Mouse (Mus musculus) hindlimb bud, embryonic 11.5 days (tissue): Measurements from ENCODE around the gene Rab40c.

Experiments
- DNase-seq: peaks from one replicate; pipeline ENCODE4 v3.0.0-alpha.2; 2012; ENCODE audit warnings: low read depth, low spot score; ENCODE audit errors: extremely low spot score

Gene Rab40c

GRCm38 (mm10) chr17:25907640-25908039, 11.9 kb downstream of the Rab40c start:
- no peak for DNase-seq

- DNase-seq: no peak
Observed at GRCm38 (mm10) chr17:25903061-25903460, 16.5 kb downstream of the Rab40c start.

DNA sequence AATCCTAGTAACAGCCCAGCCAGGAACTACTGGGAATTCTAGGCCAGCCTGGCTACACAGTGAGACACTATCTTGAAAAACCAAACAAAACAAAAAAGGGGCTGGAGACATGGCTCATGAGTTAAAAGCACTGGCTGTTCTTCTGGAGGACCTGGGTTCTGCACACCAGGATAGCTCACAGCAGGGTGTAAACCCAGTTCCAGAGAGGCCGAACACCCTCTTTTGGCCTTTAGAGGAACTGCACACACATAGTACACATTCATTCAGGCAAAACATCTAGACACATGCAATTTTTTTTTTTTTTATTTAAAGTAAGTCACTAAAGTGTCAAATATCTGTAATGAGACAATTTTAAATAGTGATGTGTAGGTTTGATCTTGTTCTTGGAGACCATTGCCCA, 19.3 kb downstream of the Rab40c start:
- DNase-seq: no peak

DNA sequence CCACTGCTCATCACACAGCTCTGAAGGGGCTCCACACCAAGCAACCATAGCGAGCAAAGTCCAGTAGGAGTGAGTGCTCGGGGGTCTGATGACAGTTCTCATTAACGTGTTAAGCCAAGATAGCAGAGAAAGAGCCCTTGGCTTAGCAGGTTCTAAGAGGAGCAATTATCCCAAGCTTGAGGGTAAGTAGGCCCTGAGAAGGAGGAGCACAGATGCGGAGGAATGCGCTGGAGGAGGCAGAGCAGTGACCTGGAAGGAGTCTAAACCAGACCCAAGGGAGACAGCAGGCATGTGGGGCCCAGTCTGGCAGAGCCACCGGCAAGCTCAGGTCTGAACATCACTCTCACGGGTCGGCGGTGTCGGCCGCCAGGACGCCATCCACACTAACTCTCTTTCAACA, 23.6 kb downstream of the Rab40c start:
- DNase-seq: no peak

DNA sequence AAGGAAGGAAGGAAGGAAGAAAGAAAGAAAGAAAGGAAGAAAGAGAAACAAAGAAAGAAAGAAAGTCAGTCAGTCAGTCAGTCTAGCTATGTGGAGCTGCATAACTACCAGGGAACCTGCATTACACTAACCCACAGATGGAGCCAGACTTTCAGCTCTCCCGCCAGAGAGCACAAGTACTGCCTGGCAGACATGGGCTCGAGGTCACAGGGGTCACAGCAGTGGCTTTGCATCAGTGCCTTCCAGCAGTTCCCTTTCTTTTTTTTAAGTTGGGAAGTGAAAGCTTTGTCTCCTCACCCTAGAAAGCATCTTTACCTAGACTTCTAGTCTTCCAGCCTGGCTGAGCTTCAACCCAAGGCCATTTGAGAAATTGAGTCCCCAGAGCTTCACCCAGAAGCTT, 24.1 kb downstream of the Rab40c start:
- no peak for DNase-seq

DNA sequence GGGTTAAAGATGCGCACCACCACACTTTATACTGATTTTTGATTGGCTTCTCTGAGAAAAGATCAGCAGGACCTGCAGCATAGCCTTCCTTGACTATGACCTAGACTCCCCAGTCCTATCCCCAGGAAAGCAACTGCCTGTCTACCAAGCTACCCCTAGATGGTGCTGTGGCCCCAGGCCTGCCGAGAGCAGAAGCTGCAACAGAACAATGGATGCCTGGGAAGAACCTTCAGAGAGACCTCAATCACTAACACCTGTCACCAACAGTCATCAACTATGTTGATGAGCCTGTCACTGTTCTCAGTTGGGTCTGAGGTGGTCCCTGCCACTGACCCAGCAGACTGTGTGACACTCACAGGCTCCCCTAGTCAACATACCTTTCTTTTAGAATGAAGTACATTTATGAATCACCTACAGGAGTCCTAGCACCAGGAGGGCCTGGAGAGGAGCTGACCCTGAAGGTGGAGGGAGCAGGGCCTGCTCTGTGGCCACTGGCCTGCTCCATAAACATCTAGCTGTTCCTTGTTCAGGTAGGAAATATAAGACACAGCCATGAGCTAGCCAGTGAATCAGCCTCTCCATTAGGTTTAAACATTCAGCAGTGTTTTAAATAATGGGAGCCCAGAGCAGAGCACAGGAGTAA, 25.4 kb downstream of the Rab40c start:
- DNase-seq: no peak

- DNase-seq: no peak
Observed at GRCm38 (mm10) chr17:25888837-25889236, 30.7 kb downstream of the Rab40c start.

DNA sequence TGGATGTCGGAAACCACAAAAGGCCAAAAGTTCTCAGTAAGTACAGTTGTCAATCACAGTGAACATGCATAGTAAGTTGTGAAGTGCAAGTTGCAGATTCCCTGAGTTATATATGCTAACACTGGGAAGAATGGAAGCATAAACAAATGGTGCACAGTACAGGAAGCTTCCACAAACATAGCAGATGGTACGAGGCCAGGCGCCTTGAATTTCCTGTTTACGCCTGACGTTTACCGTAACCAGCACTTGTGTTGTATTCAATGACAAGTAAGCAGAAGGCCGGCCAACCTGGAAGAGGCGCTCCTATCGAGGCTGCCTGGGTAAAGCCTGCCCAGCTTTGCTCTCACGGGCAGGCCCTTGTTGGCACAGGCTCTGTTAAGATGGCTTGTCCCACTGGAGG, 32.1 kb downstream of the Rab40c start:
- DNase-seq: no peak

GRCm38 (mm10) chr17:25886806-25887205, 32.7 kb downstream of the Rab40c start:
- no peak for DNase-seq

GRCm38 (mm10) chr17:25885636-25886035, 33.9 kb downstream of the Rab40c start:
- no peak for DNase-seq

DNA sequence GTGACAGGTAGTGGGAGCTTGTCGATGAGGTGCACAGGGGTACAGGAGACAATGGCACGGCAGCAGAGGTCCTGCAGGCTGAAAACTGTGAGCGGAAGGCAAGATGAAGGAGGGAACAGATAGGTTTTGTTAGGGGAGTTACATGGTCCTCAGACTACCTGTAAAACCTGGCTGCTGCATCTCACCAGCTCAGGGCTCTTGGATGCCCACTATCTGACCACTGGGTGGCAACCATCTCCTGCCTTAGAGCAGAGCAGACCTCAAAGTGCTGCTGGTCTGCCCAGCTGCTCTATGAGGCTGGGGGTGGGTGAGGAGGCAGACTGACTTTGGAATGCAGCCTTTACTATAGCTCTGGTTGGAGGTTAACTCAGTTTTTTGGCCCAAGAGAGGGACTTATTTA, 35.7 kb downstream of the Rab40c start:
- no peak for DNase-seq

DNA sequence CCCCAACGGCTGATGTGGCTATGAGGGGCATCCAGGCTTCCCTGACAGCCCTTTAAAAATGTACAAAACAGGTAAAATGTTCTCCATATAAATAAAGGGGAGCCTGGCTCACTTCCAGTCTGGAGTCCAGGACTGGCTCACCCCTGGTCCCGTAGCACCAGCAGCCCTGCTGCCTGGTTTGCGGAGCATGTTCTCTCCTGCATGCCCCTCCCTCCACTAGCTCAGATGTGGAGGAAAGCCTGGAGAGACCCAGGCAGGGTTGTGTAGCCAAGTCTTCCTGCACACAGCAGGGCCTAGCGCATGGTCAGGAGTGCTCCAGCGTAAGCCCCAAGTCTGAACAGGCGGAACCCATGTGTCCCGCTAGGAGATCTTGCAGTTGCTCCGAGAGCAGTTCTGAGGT, 36.3 kb downstream of the Rab40c start:
- DNase-seq: no peak

GRCm38 (mm10) chr17:25882306-25882705, 37.2 kb downstream of the Rab40c start:
- no peak for DNase-seq

DNA sequence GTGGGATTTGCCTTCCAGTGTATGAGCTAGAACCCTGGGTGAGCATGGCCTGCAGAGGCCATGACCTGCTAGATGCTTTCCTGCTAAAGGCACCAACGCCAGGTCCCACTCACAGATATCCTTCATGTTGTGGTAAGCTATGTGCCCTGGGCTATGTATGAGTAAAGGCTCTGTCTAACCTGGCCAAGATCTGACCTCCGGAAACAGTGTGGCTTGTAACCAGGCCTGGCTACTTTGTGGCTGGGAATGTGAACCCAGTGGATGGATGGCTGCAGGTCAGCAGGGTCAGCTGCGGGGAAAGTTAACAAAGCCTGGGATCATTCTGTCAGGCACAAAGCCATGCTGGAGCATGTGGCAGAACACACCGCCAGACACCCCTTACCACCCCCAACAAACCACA, 37.8 kb downstream of the Rab40c start:
- DNase-seq: no peak

- no peak for DNase-seq
Observed at GRCm38 (mm10) chr17:25880913-25881641, 38.5 kb downstream of the Rab40c start.

DNA sequence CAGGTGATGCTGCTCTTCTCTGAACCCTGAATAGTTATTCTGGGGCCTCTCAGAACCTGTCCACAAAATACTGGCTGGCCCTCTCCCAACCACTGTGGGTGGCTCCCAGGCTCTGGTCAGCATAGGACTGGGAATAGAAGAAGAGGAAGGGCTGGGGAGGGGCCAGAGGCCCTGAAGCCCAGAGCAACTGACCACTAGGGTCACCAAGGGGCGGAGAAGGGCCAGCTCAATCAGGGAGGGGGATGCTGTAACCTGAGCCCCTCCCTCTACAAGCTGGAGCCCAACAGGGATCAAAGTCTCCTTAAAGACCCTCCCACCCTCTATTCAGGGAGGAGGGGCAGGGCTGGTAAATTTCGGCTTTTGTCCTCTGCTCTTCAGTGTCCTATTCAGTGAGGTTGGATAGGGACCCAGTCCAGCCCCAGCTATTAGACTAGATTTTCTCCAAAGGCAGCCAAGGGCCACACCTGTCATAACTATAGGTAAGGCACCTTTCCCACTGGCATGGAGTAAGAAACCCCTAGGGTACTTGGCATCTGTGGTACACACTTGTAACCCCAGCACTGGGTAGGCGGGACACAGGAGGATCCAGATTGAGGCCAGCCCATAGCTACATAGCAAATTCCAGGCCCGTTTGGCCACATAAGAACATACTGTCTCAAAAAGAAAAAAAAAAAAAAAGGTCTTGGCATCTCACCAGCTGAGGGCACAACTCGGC, 39.2 kb downstream of the Rab40c start, which contains the start of gene Wfikkn1:
TSS of gene Wfikkn1 (minus strand) at position 663 of the 715 bp plus-strand sequence.
- no peak for DNase-seq

DNA sequence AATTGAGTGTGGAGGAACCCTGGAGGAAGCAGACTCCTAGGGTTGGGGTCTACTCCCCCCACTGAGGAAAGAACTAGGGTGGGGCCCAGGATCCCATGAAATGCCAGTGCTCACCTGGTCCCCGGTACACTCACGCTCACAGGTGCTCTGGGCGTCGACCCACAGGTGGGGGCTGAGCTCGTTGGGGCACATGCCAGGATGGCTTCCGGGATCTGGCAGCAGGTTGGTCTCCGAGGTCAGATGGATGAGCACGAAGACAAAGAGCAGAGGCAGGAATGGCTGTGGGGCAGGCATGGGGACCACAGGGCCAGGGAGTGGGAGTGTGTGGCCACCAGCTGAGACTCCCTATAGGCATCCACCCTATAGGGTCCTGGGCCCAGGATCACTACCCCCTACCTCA, 39.8 kb downstream of the Rab40c start:
- DNase-seq: no peak

DNA sequence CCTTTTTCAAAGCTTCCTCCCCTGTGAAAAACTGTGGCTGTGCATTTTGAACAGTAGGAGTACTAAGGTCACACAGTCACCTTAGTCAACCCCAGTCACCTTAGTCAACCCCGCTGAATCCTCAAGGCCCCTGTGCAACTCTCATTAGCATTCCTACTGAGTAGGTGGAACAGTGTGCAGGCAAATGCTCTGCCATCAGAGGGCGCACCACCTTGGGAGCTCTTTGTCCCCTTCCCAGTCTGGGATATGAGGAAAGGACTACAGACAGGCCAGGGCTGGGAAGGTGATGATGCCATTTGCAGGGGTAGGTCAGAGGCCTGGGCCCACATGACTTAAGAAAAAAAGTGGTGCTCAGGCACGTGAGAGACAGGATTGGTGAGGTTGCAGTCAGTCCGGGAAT, 40.3 kb downstream of the Rab40c start:
- DNase-seq: no peak

DNA sequence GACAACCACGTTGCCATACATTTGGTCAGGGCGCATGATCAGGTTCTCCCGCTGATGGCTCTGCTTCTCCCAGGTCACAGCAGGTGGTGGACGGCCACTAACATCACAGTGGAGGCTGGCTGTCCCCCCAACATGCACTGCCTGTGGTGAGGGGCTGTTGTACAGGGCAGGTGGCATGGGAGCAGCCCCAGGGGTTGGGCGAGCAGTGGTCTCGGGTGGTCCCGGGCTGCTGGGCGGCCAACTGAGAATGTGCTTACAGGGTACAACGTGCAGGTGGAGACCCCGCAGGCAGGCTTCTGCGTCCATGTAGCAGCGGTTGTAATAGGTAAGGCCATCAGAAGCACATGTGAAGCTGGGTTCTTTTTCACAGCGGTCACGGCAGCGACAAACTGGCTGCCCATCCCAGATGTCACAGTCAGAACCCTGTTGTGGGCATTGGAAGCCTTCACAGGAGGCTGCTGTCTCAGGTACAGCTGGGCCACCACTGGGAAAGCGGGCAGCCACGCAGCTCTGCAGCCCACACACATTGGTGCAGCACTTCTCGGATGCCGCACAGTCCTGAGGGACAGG, 40.8 kb downstream of the Rab40c start:
- DNase-seq: no peak

GRCm38 (mm10) chr17:25877741-25878610, 41.6 kb downstream of the Rab40c start:
- DNase-seq: no peak

DNA sequence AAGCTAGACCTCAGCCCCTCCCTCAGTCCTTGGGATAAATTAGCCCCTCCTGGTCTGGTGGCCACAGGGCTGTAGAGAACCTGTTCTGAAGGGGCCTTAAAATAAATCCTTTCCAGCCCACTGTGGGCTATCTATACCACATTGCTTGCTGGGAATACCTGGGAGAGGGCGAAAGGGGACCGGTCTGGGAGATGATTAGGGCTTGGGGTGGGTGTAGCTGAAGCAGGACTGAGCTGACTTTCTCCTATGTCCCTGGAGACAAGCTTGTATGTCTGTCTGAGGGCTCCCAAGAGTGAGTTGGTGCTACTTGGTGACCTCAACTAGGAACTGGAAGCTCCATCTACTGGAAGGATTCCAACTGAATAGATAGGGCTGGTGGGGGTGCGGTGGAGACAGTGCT, 42.5 kb downstream of the Rab40c start:
- no peak for DNase-seq
